26 mouse cellular contexts compared by ENCODE assay signal in the genomic region with DNA sequence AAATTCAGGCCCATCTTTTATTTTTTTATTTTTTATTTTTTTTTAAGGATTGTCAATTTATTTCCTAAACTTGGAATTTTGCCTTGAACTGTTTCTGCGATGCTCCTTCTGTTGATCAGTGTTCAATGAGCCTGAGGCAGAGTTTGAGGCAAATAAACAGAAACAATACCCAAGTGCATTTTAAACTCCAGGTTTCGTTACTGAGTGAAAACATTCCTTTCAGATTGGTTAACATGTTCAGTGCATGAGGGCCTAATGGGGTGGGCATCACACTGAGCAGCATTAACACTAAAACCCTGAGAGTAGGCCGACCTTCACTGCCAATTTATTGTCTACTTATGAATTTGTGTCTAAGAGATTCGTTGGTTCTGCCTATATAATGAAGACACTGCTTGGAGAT.
"Had no signal": no experiment of that assay in that cellular context is flagged by ENCODE, and none has a peak within 500 bp of the region (broad histone marks: within the 10 kb centered on the region; RNA-seq: fewer than 3 reads in every experiment).

No protein-coding gene starts in this region.

- H3K27me3 ChIP-seq: heart, embryonic 13.5 days; heart, embryonic 15.5 days; hindbrain, embryonic 13.5 days; hindbrain, embryonic 15.5 days; kidney, embryonic 15.5 days; limb, embryonic 13.5 days; limb, embryonic 15.5 days had no signal

- ATAC-seq: hindbrain, postnatal 0 days; intestine, embryonic 16.5 days had no signal

- H3K9ac ChIP-seq: heart, embryonic 13.5 days; heart, embryonic 15.5 days; hindbrain, embryonic 13.5 days; hindbrain, embryonic 15.5 days; kidney, embryonic 15.5 days; limb, embryonic 13.5 days; limb, embryonic 15.5 days had no signal

- DNase-seq: gastrocnemius, adult 2 months; gastrocnemius, postnatal 10 days; gastrocnemius, postnatal 25 days; heart, adult 11 months; heart, adult 2 months; heart, postnatal 14 days; heart, postnatal 36 days; kidney, adult 11 months; kidney, adult 2 months; kidney, adult 9 months; kidney, postnatal 14 days; kidney, postnatal 36 days; layer of hippocampus, adult 9-11 months; layer of hippocampus, postnatal 36 days; left cerebral cortex, postnatal 4 days had no signal

- H3K36me3 ChIP-seq: heart, embryonic 13.5 days; heart, embryonic 15.5 days; hindbrain, embryonic 13.5 days; hindbrain, embryonic 15.5 days; kidney, embryonic 15.5 days; limb, embryonic 13.5 days; limb, embryonic 15.5 days had no signal

- H3K4me1 ChIP-seq: heart, embryonic 13.5 days; heart, embryonic 15.5 days; hindbrain, embryonic 13.5 days; hindbrain, embryonic 15.5 days; kidney, embryonic 15.5 days; limb, embryonic 13.5 days; limb, embryonic 15.5 days had no signal

- H3K4me3 ChIP-seq: gastrocnemius, adult 2 months; heart, adult 2 months; heart, embryonic 13.5 days; heart, embryonic 15.5 days; hindbrain, embryonic 13.5 days; hindbrain, embryonic 15.5 days; kidney, embryonic 15.5 days; limb, embryonic 13.5 days; limb, embryonic 15.5 days had no signal

- H3K9me3 ChIP-seq: heart, embryonic 13.5 days; heart, embryonic 15.5 days; hindbrain, embryonic 13.5 days; hindbrain, embryonic 15.5 days; kidney, embryonic 15.5 days; limb, embryonic 13.5 days; limb, embryonic 15.5 days had no signal

- H3K4me2 ChIP-seq: heart, embryonic 11.5 days; heart, embryonic 13.5 days; heart, embryonic 15.5 days; hindbrain, embryonic 13.5 days; hindbrain, embryonic 15.5 days; kidney, embryonic 15.5 days; limb, embryonic 13.5 days; limb, embryonic 15.5 days had no signal

- H3K27ac ChIP-seq: gastrocnemius, adult 2 months; heart, adult 2 months; heart, embryonic 13.5 days; heart, embryonic 15.5 days; hindbrain, embryonic 13.5 days; hindbrain, embryonic 15.5 days; hindbrain, postnatal 0 days; kidney, embryonic 15.5 days; kidney, postnatal 0 days; limb, embryonic 13.5 days; limb, embryonic 15.5 days had no signal
